Mouse (Mus musculus) kidney, adult 8-10 months (tissue): Measurements from ENCODE around the gene Mdc1.
A peak's percentile ranks its signal among the peaks of the same experiment; 100 is the strongest.

Experiments used
- DNase-seq, 2 experiments: peaks; one replicate each; pipeline ENCODE4 v3.0.0; 2022

The Mdc1 gene

GRCm38 (mm10) chr17:35887725-35888124, 46.4 kb downstream of the Mdc1 start:
- no peak for DNase-seq

- DNase-seq = peak; percentile 91 to 92
Measured at GRCm38 (mm10) chr17:35896781-35897643, 55.7 kb downstream of the Mdc1 start, which contains the start of gene 2310061I04Rik. 2310061I04Rik (minus strand) TSS chr17:35897431.

- peak in 1 of 2 experiments; percentile 34 for DNase-seq
Measured at GRCm38 (mm10) chr17:35897644-35898573, 56.6 kb downstream of the Mdc1 start.

GRCm38 (mm10) chr17:35900636-35901035, 59.3 kb downstream of the Mdc1 start:
- DNase-seq = no peak

- peak; percentile 64 to 79 for DNase-seq
Measured at GRCm38 (mm10) chr17:35903343-35903991, 62.2 kb downstream of the Mdc1 start.

- DNase-seq = no peak
Measured at GRCm38 (mm10) chr17:35903992-35904355, 62.7 kb downstream of the Mdc1 start.

- no peak for DNase-seq
Measured at GRCm38 (mm10) chr17:35905587-35905986, 64.3 kb downstream of the Mdc1 start.

- DNase-seq = no peak
Measured at GRCm38 (mm10) chr17:35907609-35908008, 66.3 kb downstream of the Mdc1 start.
